Mouse (Mus musculus): Measurements from ENCODE around the gene Ddah2.

Gene Ddah2

DNA sequence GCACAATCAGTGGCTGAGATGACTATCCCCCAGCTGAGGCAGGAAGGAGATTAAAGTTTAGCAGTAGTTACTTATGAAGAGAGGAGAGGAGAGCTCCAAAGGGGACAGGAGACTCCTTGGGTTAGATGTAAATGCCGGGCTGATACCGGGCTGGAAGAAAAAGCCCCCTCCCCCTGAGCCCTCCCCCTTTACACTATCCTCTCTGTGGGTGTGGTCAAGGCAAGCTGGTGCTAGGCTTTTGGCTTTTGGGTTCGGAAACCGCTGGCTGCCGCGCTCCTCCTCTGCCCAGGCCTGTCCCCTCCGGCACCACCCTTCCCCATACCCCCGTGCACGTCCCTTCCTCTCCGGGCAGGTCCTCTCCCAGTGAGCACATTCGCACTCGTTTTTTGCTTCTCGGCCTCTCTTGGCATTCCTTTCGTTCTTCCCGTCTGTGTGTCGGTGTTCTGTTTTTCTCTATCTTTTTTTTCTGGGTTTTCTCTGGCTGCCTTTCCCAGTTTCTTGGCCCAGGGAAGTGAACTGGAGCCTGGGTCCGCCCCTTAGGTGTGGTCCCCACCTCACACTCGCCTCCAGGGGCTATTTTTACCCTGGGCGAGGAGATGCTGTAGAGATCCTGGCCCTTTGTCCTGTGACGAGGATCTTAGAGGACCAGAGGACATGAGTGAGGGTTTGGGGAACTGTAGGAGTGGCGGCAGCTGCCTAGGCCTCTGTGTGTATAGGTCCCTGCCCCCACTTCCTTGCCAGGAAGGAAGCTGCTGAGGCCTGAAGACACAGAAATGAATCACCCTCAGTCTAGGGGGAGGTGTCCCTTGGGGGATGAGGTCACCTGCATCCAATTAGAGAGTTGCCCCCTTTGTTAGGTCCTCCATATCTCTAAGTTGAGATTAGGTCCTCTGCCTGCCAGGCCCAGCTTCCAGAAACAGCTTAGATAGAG, 7.4 kb upstream of the Ddah2 start:
- DNase-seq (ENCODE audit: low spot score) = no peak

- no peak for DNase-seq (ENCODE audit: low spot score)
Observed at GRCm38 (mm10) chr17:35052271-35052798, 6.5 kb upstream of the Ddah2 start.

DNA sequence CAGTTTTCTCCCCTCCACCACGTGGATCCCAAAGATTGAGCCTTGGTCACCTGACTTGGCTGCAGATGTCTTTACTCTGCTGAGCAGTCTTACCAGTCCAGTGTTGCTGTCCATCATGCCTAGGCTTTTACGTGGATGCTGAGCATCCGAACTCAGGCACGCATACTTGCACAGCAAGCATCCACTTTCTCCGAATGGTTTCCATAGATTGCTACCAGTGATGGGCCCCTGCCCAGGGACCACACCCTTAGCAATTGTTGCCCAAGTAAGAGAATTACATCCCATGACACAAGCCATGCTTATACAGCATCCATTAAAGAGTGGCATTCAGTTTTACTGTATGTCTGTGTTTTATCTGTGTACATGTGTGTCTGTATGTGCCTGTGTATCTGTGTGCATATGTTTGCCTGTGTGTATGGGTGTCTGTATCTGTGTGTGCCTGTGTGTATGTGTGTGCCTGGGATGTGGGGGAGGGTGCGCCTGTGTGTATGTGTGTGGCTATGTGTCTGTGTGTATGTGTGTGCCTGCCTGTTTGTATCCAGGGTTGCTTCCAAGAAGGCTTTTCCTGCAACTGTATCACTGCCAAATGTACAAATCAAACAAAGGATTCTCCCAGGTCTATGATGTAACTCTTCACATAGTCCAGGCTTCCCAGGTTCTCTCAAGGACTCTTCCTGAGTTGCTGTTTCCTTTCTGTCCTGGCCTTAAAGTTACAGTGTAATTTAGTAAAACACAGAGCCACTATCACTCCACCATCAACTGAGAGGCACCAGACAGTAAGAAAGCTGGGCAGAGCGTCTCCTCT, 2.9 kb upstream of the Ddah2 start:
- DNase-seq (ENCODE audit: low spot score) = no peak

DNA sequence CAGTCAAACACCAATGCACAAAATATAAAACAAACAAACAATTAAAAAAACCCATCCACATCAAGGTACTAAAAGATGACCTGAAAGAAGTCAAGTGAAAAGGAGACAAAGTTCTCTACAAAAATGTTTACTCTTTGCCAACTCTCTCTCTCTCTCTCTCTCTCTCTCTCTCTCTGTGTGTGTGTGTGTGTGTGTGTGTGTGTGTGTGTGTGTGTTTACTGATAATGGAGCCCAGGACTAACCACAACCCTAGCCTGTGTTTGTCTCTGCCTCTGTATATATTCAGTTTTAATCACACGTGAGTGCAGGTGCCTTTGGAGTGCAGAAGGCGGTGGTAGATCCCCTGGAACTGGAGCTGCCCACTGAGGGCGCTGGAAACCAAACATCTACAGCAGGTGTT, 1.7 kb upstream of the Ddah2 start:
- no peak for DNase-seq (ENCODE audit: low spot score)

DNA sequence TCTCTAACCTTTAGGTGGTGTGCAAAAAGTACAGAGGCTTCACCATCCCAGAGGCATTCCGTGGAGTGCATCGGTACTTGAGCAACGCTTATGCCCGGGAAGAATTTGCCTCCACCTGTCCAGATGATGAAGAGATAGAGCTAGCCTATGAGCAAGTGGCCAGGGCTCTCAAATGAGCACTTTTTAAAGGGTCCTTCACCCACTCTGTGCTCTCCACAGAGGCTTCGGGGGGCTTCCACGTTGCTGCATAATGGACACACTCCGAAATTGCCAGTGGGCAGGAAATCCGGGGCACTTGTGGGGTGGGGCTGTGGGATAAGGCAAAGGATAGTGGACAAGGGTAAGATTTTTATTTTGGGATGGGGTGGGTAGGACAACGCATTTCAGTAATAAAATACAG, 519 bp upstream of the Ddah2 start:
- no peak for DNase-seq (ENCODE audit: low spot score)

DNA sequence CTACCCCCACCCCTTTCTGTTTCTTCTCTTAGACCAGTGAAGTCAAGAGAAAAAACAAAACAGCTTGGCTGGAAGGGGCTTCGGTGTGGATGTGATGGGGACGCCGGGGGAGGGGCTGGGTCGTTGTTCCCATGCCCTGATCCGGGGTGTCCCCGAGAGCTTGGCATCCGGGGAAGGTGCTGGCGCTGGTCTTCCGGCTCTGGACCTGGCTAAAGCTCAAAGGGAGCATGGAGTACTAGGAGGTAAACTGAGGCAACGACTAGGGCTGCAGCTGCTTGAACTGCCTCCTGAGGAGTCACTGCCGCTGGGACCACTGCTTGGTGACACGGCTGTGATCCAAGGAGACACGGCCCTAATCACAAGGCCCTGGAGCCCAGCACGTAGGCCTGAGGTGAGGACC, 1.2 kb downstream of the Ddah2 start:
- no peak for DNase-seq (ENCODE audit: low spot score)

DNA sequence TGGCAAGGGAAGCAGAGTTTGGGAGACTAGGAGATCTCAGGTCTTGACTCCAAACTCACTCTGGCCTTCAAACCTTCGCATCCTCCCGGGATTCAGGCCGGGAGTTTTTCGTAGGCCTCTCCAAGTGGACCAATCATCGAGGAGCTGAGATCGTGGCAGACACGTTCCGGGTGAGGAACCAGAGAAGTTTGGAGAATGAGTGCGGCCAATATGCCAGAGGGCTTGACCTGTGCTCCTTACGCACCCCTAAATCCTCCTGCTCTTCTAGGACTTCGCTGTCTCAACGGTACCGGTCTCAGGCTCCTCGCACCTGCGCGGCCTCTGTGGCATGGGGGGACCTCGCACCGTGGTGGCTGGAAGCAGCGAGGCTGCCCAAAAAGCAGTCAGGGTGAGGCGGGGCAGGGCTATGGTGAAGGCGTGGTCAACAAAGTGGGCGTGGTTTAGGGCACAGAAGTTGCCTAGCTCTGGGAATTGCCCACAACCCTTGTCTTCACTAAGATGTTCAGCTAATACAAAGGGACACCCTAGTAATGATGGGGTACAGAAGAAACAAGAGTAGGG, 2.0 kb downstream of the Ddah2 start:
- DNase-seq (ENCODE audit: low spot score) = no peak

DNA sequence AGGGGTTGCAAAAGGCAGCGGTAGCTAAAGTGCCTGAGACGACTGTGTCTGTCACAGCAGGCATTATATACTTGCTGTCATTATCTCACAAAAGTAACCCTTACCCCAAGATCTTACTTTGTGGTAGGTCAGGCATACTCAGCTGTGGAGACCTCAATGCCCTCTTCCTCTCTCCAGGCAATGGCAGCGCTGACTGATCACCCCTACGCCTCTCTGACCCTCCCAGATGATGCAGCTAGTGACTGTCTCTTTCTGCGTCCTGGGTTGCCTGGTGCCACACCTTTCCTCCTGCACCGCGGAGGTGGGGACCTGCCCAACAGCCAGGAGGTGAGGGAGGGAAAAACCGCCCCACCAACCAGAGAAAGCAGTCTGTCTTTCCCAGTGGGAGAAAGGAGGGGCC, 2.5 kb downstream of the Ddah2 start:
- no peak for DNase-seq (ENCODE audit: low spot score)

DNA sequence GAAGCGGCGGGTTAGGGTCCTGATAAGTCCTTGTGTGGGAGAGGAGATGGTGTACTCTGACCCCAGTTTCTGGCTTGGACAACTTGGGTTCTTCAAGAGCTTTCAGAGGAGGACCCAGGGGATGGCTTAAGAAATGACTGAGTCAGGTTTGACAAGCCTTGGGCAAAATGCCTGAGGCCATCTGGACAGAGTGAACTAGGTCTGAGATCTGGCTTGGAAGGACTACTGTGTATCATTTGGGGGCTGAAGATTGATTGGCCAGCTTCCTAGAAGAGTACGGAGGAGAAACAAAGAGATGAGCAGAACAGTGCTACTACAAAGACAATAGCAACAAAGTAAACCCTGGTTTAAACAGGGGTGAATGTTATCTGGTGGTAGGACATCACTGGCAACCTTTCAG, 4.6 kb downstream of the Ddah2 start:
- DNase-seq (ENCODE audit: low spot score) = no peak

- no peak for DNase-seq (ENCODE audit: low spot score)
Observed at GRCm38 (mm10) chr17:35064378-35064877, 5.6 kb downstream of the Ddah2 start.

- DNase-seq (ENCODE audit: low spot score) = no peak
Observed at GRCm38 (mm10) chr17:35064951-35065947, 6.4 kb downstream of the Ddah2 start, which contains the start of gene Ly6g6c. Gene Ly6g6c (plus strand): TSS chr17:35065388.

DNA sequence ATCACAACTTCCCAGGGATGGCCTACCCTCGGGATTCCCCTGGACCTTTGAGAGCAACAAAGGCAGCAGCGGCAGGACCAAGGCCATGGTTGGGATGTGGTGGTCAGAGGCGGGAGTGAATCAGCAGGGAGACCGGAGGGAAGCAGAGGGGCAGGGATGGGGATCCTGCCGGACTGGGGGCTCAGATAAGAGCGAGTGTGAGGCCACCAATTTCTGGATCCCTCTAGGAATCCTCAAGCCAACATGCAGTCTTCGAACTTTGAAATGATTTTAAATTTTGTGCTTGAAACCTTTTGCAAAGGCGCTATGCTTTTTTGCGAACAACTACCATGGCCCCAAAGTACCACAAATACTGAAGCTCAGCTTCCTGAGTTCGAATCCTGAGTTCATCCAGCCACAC, 7.2 kb downstream of the Ddah2 start, which contains the start of gene Mpig6b:
Mpig6b (minus strand) TSS at position 101 of the 400 bp plus-strand sequence.
- DNase-seq (ENCODE audit: low spot score) = no peak

DNA sequence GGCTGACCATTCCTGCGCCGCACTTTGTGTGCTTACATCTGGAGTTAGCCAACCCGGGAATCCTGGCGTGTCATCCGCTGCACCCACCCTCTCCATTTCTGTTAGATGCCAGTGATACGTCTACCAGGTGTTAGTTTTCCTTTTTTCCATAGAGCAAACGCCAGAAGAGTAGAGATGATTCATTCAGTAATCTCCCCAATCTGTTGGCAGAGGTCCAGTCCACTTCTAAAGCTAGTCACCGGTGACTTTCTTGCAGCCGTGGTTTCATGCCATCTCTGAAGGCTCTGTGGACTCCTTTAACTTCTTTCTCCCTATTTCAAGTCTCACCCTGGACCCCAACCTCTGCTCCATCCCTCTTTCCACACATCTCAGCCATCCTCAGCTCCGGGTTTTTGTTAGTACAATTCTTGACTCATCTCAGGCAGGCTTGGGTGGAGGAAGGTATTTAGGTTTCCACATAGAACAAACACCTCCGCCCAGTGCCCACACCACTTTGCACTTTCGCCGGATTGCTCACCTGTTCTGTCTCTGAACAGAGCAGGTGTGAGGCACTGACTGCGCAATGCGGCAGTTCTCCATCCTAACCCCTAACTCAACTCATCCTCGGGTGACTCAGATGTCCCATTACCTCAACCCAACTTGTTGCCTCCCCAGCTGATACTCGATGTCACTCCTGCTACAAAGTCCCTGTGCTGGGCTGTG, 9.5 kb downstream of the Ddah2 start:
- no peak for DNase-seq (ENCODE audit: low spot score)

GRCm38 (mm10) chr17:35070556-35071229, 11.9 kb downstream of the Ddah2 start:
- DNase-seq (ENCODE audit: low spot score) = no peak

DNA sequence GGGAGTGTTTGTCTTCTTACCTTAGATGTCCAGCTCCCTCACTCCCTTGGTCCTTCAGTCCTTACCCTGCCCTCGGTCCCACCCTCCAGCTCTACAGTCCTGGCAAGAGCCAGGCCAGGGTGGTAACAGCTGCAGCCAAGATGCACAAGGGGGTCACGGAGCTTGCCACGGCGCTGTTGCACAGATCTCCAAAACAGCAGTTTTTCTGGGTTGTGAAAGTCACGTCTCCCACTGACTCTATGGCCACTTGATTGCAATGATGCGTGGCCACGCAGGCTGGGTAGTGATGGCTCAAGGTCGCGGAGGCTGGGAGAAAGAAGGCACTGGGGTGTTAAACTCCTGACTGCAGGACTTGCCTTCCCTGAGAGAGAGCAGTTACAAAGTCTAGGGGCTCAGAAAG, 12.6 kb downstream of the Ddah2 start:
- no peak for DNase-seq (ENCODE audit: low spot score)

- DNase-seq (ENCODE audit: low spot score) = no peak
Observed at GRCm38 (mm10) chr17:35074097-35074496, 15.3 kb downstream of the Ddah2 start.

GRCm38 (mm10) chr17:35076507-35077176, 17.8 kb downstream of the Ddah2 start, which contains the start of gene Ly6g6e:
Gene Ly6g6e (plus strand): TSS chr17:35076902.
- no peak for DNase-seq (ENCODE audit: low spot score)

DNA sequence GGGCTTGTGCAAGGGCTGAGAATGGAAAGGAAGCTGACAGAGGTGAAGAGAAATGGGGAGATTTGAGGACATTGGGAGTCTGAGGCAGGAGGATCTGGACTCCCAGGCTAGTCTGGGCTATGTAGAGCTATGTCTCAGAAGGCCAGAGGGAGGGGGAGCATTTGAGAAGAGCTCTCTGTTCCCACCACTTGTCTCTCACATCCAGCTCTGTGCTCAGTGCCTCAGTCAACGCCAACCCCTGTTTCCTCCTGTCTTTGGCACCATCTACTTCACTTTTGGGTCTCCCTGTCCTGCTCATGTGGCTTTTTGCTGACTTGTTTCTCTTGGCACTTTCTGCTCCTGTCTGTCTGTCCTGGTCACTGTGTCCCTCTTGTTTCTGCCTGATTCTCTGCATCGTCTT, 18.4 kb downstream of the Ddah2 start:
- no peak for DNase-seq (ENCODE audit: low spot score)

DNA sequence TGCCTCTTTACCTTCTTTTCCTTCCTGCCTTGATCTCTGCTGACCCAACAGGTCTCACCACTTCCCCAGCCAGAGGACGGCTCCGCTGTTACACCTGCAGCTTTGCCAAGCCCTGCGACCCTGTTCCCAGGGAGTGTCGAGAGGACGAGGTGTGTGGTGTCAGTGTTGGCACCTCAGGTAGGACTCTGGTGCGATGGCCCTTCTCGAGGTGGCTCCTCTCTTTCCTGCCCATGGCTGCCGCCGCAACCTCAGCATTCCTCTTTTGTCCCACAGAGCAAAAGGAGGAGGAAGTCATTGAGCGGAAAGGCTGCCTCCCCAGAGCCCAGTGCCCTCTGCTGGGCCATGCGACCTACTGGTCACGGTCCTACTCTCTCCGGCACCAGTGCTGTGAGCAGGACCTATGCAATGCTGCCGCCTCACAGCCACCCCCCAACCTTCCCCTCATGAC, 19.0 kb downstream of the Ddah2 start, which contains the start of gene Ly6g6d:
Ly6g6d (minus strand) TSS at position 280 of the 448 bp plus-strand sequence.
- DNase-seq (ENCODE audit: low spot score) = no peak
